Mouse (Mus musculus) heart, adult 2 months (tissue): Measurements from ENCODE around the gene Egflam. TPM values are rescaled to one million over a fixed set of nuclear protein-coding genes. Genes with fewer than 3 reads are reported as not detected.
A peak's percentile ranks its signal among the peaks of the same experiment; 100 is the strongest.

Source experiments
- DNase-seq, 2 experiments: peaks; one replicate each; pipeline ENCODE4 v3.0.0; 2021
- H3K27ac ChIP-seq: fragments of 200-600 bp; 2 replicates; pipeline ENCODE4 v1.8.1; 2022
- H3K27me3 ChIP-seq: fragments of 200-500 bp; 2 replicates; pipeline ENCODE4 v1.6.1; 2012; ENCODE audit warnings: mild to moderate bottlenecking, low read length, inconsistent platforms, mixed read lengths; ENCODE audit not compliant: control insufficient read depth, insufficient read depth
- H3K36me3 ChIP-seq: fragments of 200-500 bp; 2 replicates; pipeline ENCODE4 v1.6.1; 2012; ENCODE audit warnings: low read length, inconsistent platforms; ENCODE audit not compliant: control insufficient read depth, insufficient read depth
- H3K4me1 ChIP-seq: fragments of 200-500 bp; 2 replicates; pipeline ENCODE4 v1.6.1; 2011; ENCODE audit warnings: low read length; ENCODE audit not compliant: control insufficient read depth, insufficient read depth
- H3K4me3 ChIP-seq: fragments of 200-600 bp; 2 replicates; pipeline ENCODE4 v1.8.1; 2022
- H3K79me2 ChIP-seq: fragments of 200-500 bp; replicated peaks from 2 replicates; pipeline ENCODE4 v1.6.1; 2012; ENCODE audit warnings: mild to moderate bottlenecking, inconsistent platforms, low read length, moderate library complexity, mixed read lengths; ENCODE audit not compliant: control insufficient read depth, insufficient read depth
- H3K9ac ChIP-seq: fragments of 200-500 bp; 2 replicates; pipeline ENCODE4 v1.6.1; 2012; ENCODE audit warnings: low read depth, mild to moderate bottlenecking, control low read depth, inconsistent platforms, low read length, mixed read lengths
- CTCF ChIP-seq: fragments of 200-600 bp; IDR thresholded peaks from 2 replicates; pipeline ENCODE4 v1.8.1; 2022; ENCODE audit warnings: antibody characterized with exemption, mild to moderate bottlenecking, moderate library complexity
- EP300 ChIP-seq: fragments of 200-500 bp; IDR thresholded peaks from 2 replicates; pipeline ENCODE4 v1.6.1; 2011; ENCODE audit warnings: low read depth, low read length, control low read depth; ENCODE audit not compliant: insufficient read depth
- POLR2A ChIP-seq: fragments of 200-500 bp; IDR thresholded peaks from 2 replicates; pipeline ENCODE4 v1.6.1; 2011; ENCODE audit warnings: mild to moderate bottlenecking, low read depth, low read length, control low read depth; ENCODE audit not compliant: insufficient read depth
- WGBS: fragments of 180-500 bp; shearing (Covaris S2); methylation state at CpG from one replicate; pipeline ENCODE4 v1.1.7; 2018; 5-methylcytosine and 5-hydroxymethylcytosine counted together
- intact Hi-C: fragments of 180-260 bp; cut with DNase I; formaldehyde crosslinking; loops from one replicate; pipeline ENCODE4 v1.15.1; 2025
- polyA plus RNA-seq: library from polyadenylated mRNA; depleted of rRNA; stranded (reverse); fragments of >200 nt; gene quantifications from 2 replicates; pipeline ENCODE4 v1.2.3, GENCODE M21; 2012
- total RNA-seq, 2 experiments: library from RNA; stranded (reverse); gene quantifications; 2 replicates each; pipeline ENCODE4 v1.2.3; 2021

Gene Egflam
- total and polyA plus RNA-seq, 3 experiments: 7.1 to 12.0 (median 8.2) TPM

GRCm38 (mm10) chr15:7398609-7399540, 680 bp upstream of the Egflam start:
- intact Hi-C loops: no loop called here
- no peaks in the 10 kb centered on the region for H3K36me3 ChIP-seq
- 15% methylated on average over 17 of the region's 17 CpGs for WGBS
- DNase-seq: peak in 1 of 2 experiments; percentile 21
- peak overlapping the region; percentile 64; the same call in 1 of the 2 replicates for H3K27ac ChIP-seq
- TF ChIP-seq POLR2A (no peak), CTCF (no peak), EP300 (no peak)
- peaks cover 3% of the 10 kb centered on the region for H3K27me3 ChIP-seq
- no peak overlapping the region for H3K9ac ChIP-seq
- peak overlapping the region; percentile 53 for H3K4me3 ChIP-seq
- no peaks in the 10 kb centered on the region for H3K4me1 ChIP-seq
- no peaks in the 10 kb centered on the region for H3K79me2 ChIP-seq

DNA sequence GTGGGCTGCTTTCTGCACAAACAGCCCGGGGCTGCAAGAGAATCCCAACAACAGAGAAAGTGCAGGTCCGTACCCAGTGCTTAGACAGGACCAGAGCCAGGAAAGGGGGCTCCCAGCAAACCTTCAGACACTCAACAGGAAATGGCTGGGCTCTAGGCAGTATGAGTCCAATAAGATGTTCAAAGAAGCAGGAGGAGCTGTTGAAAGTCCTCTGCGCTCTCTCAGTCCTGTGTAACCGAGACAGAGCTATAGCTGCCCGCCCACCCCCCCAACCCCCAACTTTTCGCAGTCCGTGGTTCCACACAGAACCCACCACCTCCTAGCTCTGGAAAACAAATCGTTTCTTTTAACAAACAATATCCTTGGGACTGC, 763 bp downstream of the Egflam start:
- peak overlapping the region; percentile 64 for H3K27ac ChIP-seq
- DNase-seq: no peak
- H3K9ac ChIP-seq: peak overlapping the region; percentile 58

GRCm38 (mm10) chr15:7383349-7383748, 14.8 kb downstream of the Egflam start:
- DNase-seq: no peak
- 71% methylated on average over 4 of the region's 4 CpGs for WGBS
- H3K27me3 ChIP-seq: no peaks in the 10 kb centered on the region
- H3K36me3 ChIP-seq: no peaks in the 10 kb centered on the region
- H3K4me3 ChIP-seq: no peak overlapping the region
- TF ChIP-seq EP300: no peak
- no peak for TF ChIP-seq CTCF
- no peak for TF ChIP-seq POLR2A
- intact Hi-C loops: no loop called here
- H3K9ac ChIP-seq: no peak overlapping the region
- H3K79me2 ChIP-seq: no peaks in the 10 kb centered on the region
- H3K4me1 ChIP-seq: no peaks in the 10 kb centered on the region
- H3K27ac ChIP-seq: no peak overlapping the region

More for the DNA sequence above, 763 bp downstream of the Egflam start:
- no peaks in the 10 kb centered on the region for H3K79me2 ChIP-seq
- H3K36me3 ChIP-seq: no peaks in the 10 kb centered on the region
- H3K27me3 ChIP-seq: peaks cover 3% of the 10 kb centered on the region
- WGBS: 7% methylated on average over 8 of the region's 8 CpGs
- H3K4me3 ChIP-seq: peak overlapping the region; percentile 53
- intact Hi-C loops: no loop called here
- no peak for TF ChIP-seq CTCF
- TF ChIP-seq POLR2A: no peak
- TF ChIP-seq EP300: no peak
- H3K4me1 ChIP-seq: no peaks in the 10 kb centered on the region

- Histone ChIP-seq H3K27me3 (no peaks in the 10 kb centered on the region), H3K79me2 (no peaks in the 10 kb centered on the region), H3K9ac (no peak overlapping the region), H3K4me1 (no peaks in the 10 kb centered on the region), H3K27ac (no peak overlapping the region), H3K4me3 (no peak overlapping the region), H3K36me3 (no peaks in the 10 kb centered on the region)
- WGBS: 66% methylated on average over 10 of the region's 10 CpGs
- TF ChIP-seq EP300 (no peak), CTCF (no peak), POLR2A (no peak)
- intact Hi-C loops: no loop called here
- DNase-seq: no peak
These were observed 15.7 kb downstream of the Egflam start for GRCm38 (mm10) chr15:7382457-7382856.

GRCm38 (mm10) chr15:7352635-7353051, 45.6 kb downstream of the Egflam start:
- peak; percentile 34 to 51 for DNase-seq
- Histone ChIP-seq H3K36me3 (no peaks in the 10 kb centered on the region), H3K27ac (no peak overlapping the region), H3K79me2 (no peaks in the 10 kb centered on the region), H3K27me3 (no peaks in the 10 kb centered on the region), H3K4me1 (no peaks in the 10 kb centered on the region), H3K4me3 (no peak overlapping the region), H3K9ac (no peak overlapping the region)
- TF ChIP-seq CTCF (no peak), EP300 (no peak), POLR2A (no peak)
- 39% methylated on average over 1 of the region's 1 CpGs for WGBS
- intact Hi-C loops: loop anchor here (5.0 kb wide), 2 partner anchors 50 to 90 kb away; no protein-coding TSS in a partner anchor

GRCm38 (mm10) chr15:7340703-7341309, 57.4 kb downstream of the Egflam start:
- Histone ChIP-seq H3K4me3 (no peak overlapping the region), H3K4me1 (no peaks in the 10 kb centered on the region), H3K9ac (no peak overlapping the region), H3K79me2 (no peaks in the 10 kb centered on the region), H3K36me3 (no peaks in the 10 kb centered on the region), H3K27me3 (no peaks in the 10 kb centered on the region), H3K27ac (no peak overlapping the region)
- WGBS: 73% methylated on average over 5 of the region's 5 CpGs
- intact Hi-C loops: no loop called here
- no peak for DNase-seq
- TF ChIP-seq EP300 (no peak), POLR2A (no peak), CTCF (no peak)
